Mouse (Mus musculus) liver (tissue): ENCODE results near the gene Sema5b.
A peak's percentile ranks its signal among the peaks of the same experiment; 100 is the strongest.

Experiments
- DNase-seq: peaks from one replicate; pipeline ENCODE4 v3.0.0-alpha.2; 2020; ENCODE audit warnings: mixed read lengths

Gene Sema5b

GRCm38 (mm10) chr16:35648862-35649261 is 107.9 kb downstream of the Sema5b start:
- DNase-seq: no peak

DNA sequence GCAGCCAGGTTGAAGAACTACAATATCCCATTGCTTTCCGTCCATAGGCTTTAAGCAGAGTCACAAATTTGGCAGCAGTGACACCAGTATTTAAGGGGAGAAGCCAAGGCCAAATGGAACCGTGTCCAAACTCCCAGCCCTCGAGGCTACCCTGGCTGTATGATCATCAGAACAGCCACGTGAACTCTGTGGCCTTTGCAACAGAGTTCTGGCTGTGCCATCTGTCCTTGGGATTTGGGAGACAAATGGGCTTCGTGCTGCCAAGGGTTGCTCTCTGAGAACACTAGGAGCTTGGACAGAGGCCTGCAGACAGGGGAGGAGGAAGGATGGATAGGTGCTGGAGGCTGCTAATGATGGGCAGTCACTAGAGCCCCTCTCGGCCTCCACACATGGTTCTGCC is 111.3 kb downstream of the Sema5b start:
- no peak for DNase-seq

GRCm38 (mm10) chr16:35652706-35653105 is 111.8 kb downstream of the Sema5b start:
- no peak for DNase-seq

DNA sequence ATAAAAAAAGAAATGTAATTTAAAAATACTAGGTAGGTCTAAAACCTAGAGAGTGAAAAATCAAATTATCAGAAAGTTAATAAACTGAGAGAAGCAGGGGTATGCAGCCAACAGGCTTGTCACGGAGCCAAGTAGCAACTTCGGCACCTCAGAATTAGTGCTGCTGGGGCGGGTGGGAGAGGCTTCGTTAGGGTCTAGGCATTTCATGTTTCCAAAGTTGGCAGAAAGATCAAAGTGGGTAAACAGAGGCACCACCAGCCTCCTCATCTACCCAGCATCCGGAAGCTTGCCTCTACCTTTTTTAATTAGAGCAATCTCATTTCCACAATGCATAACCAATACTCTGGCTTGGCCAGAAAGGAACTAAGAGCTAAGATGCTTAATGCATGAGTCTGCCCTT is 113.0 kb downstream of the Sema5b start:
- no peak for DNase-seq

- no peak for DNase-seq
Observed at GRCm38 (mm10) chr16:35660222-35660621, 119.3 kb downstream of the Sema5b start.

GRCm38 (mm10) chr16:35663831-35664414 is 123.0 kb downstream of the Sema5b start:
- no peak for DNase-seq

DNA sequence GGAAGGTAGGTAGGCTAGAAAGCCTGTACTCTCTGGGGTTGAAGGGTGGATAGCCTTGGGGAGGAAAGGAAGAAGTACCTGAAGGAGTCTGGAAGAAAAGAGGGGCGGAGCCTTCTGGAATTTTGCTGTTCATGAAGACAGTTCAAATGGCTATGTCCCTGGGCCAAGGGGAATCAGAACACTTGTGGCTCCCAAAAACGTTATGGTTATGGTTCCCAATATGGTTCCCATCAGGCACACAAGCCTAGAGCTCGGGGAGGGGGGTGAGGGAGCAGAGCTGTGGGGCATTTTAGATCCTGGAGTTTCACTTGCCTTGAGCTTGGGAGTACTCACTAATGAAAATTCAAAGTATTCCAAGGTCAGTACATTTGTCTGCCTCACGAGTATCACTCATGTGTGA is 123.9 kb downstream of the Sema5b start:
- DNase-seq: no peak

DNA sequence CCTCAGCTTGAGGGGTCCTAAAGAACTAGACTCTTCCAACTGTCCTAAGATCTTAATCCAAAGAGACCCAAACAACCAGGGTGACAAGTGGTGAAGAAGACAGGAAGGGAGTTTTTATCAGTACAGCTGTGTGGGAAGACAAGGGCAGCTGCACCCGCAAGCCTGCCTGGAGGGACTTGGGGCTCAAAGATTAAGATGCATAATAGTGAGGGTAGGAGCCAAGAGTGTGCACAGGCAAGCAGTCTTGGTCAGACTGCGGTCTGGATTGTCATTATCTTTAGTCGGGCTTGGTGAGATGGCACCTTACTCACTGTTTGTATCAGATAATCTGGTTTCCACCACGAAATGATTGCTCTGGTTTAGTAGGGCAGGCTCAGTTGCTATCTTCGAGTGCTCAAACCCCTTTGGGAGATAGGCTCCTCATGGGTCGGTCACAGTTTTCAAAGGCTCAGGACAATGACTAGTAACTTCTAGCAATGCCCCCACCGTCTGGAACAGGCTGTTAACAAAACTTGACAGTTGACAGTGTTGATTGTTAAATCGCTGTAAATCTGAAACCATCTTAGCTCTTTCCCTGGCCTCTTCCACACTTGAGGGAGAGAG is 136.7 kb downstream of the Sema5b start:
- DNase-seq: peak; percentile 40

DNA sequence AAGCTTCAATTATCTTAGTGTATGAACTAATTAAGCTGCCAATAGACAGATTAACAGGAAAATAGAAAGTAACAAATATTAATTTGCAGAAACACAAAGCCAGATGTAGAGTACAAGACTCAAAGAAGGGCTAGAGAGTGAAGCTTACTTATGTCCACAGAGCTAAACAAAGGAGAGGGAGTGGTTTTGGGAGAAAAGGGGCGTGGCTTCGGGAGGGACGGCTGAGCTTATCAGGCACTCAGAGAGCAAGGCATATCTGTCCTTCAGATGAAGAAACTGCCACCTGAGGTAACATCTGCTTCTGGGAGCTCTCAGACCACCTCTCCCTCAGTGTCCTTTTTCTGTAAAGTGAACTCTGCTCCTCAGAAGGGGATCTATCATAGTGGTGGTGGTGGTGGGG is 137.5 kb downstream of the Sema5b start:
- DNase-seq: peak; percentile 61

DNA sequence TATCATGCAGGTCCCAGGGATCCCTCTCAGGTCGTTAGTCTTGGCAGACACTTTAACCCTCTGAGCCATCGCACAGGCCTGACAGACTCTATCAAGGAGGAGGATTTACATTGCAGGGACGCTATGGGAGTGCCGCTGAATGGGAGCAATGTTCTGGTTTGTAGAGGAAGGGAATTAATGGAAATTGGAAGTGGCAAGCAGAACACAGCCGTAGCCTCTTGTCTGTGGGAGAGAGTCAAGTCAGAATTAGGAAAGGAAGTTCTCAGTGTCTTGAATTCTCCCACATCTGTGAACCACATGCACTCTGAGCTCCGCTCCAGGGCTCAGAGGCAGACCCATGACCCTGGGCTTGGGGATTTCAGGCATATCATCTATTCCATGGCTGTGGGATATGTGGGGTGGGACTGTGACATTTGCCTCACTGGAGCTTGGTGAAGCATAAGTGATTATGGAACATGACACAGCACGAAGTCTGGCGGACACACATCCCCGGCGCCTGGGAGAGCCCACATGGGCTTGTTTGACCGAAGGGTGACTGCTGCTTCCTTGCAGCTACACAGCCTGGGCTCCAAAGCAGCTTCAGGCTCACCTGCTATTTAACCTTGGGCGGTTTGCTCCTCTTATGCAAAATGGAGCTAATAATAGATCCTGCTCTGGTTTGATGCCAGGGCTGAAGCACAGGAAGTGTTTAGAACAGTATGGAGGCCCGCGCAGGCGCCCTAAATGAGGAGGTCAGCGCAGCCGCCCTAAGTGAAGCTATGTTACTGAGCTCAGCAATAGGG is 140.6 kb downstream of the Sema5b start:
- no peak for DNase-seq

DNA sequence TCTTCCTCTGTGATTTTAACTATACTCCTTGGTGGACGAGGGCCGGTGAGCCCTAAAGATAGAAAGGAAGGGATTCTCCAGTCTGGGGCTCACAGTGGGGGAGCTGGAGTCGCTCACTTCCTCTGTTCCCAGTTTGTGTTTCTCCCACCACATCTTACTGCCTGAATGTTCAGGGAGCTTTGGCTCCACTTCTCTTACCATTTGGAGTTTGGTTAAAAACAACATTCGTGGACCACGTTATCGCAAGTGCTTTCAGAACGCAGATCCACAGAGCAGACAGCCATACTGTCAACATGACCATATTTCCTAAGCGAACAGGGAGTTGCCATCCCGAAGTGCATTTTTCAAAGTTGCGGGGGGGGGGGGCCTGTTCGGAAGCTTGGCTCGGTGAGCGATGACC is 144.1 kb downstream of the Sema5b start:
- DNase-seq: no peak

DNA sequence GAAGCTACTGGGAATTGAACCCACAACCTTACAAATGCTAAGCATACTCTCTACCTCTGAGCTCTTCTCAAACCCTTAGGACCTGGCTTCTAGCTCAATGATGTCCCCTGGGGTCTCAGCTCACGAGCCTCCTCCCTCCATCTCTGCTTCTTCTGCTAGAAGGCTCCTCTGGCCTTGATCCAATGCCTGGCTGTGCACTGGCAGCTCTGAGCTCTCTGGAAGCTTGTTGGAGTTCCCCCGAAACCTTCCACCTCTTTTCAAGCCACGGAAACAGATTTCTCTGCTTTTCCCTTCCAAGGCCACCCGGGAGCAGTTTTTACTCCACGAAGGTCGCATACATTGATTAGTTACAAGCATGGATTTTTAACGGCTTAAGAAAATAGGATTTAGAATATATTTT is 145.5 kb downstream of the Sema5b start:
- no peak for DNase-seq

- no peak for DNase-seq
Observed at GRCm38 (mm10) chr16:35691606-35692005, 150.7 kb downstream of the Sema5b start.

- no peak for DNase-seq
Observed at GRCm38 (mm10) chr16:35694250-35694846, 153.4 kb downstream of the Sema5b start.

DNA sequence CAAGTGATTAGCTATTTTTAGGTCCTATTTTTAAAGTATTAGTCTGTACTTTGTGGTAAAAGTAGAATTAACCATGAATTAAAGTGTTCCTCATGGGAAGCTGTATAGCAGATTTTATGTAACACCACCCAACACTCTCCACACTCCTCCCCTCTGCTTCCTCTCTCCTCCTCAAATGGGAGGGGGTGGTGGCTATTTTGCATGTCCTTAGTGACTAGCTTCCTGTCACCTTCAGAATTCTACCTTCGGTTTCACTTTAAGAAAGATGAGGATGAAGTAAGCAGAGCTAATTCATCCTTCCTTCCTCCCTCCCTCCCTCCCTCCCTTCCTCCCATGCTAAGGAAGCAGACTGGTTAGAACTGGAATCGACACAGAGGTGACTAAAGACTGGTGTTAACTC is 155.2 kb downstream of the Sema5b start:
- DNase-seq: no peak

DNA sequence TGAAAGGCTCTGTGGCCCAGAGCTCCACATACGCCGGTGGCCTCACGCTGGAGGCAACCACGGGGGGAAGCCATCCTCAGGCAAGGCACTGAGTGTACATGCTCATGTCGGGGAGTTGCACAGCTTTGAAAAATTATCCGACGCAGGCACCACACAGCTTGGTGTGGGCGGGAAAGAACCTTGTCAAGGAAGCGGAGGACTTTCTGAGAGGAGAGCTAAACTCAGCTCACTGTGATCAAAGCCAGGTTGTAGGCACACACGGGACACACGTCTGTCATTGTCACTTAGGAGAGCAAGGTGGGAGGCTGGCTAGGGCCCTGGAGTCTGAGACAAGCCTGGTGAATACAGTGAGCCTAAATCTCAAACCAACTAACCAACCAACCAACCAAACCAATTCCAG is 160.9 kb downstream of the Sema5b start:
- DNase-seq: no peak

- DNase-seq: no peak
Observed at GRCm38 (mm10) chr16:35703763-35704679, 163.1 kb downstream of the Sema5b start.

GRCm38 (mm10) chr16:35704796-35705195 is 163.9 kb downstream of the Sema5b start:
- DNase-seq: no peak

DNA sequence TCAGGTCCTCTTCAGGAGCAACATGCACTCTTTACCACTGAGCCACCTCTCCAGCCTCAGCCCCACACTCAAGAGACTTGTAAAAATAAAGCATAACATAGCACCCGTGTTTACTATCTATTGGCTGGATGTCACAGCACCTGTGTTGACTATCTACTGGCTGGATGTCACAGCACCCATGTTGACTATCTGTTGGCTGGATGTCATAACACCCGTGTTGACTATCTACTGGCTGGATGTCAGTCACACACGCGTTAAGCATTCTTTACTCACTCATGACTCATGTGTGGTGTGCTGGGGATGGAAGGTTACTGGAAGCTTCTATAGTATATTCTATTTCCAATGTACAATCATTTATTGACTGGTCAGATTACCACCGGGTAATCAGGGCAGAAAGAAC is 166.1 kb downstream of the Sema5b start:
- DNase-seq: no peak

- no peak for DNase-seq
Observed at GRCm38 (mm10) chr16:35711004-35711403, 170.1 kb downstream of the Sema5b start.

- DNase-seq: no peak
Observed at GRCm38 (mm10) chr16:35713606-35714005, 172.7 kb downstream of the Sema5b start.
